Mouse (Mus musculus): Measurements from ENCODE around the gene Smndc1. TPM values are rescaled to one million over a fixed set of nuclear protein-coding genes. Genes with fewer than 3 reads are reported as not detected.
"Not testable (repeated sequence)": the region's sequence is repeated elsewhere in the genome, so short reads cannot be mapped to it uniquely, and the experiment has no call there.

The Smndc1 gene
- polyA plus RNA-seq, 1 experiment, result 4.1 TPM

GRCm38 (mm10) chr19:53412149-53412848, 21.9 kb upstream of the Smndc1 start:
- no peak for DNase-seq (ENCODE audit: low read depth)

DNA sequence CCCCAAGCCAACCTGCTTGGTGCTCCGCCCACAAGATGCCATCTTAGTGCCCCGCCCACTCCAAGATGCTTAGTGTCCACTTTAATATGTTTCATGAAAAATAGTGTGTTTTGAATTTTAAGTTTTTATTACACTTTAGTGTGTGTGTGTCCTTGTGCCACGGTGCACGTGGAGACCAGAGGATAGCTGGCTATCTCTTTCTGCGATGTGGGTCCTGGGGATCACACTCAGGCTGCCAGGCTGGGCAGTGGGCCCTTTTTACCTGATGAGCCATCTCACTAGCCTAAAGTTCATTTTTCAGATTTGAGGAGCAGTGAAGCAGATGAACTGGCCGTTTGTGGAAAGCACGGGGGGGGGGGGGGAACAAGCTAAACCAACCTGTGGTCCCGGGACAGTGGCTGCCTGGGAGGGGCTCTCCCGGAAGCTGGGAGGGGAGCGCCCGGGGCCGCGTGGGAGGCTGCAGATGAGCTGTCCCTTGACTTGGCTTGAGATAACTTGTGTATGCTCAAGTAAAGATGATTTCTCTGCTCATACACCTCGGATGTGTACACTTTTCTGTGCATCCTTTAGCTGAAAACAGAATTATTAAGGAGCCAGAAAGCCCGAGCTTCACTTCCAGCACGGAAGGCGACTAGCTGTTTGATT, 19.4 kb upstream of the Smndc1 start:
- no peak for DNase-seq (ENCODE audit: low read depth)

- no peak for DNase-seq (ENCODE audit: low read depth)
Measured at GRCm38 (mm10) chr19:53408398-53408797, 18.0 kb upstream of the Smndc1 start.

- DNase-seq (ENCODE audit: low read depth), result no peak
Measured at GRCm38 (mm10) chr19:53407350-53407749, 17.0 kb upstream of the Smndc1 start.

DNA sequence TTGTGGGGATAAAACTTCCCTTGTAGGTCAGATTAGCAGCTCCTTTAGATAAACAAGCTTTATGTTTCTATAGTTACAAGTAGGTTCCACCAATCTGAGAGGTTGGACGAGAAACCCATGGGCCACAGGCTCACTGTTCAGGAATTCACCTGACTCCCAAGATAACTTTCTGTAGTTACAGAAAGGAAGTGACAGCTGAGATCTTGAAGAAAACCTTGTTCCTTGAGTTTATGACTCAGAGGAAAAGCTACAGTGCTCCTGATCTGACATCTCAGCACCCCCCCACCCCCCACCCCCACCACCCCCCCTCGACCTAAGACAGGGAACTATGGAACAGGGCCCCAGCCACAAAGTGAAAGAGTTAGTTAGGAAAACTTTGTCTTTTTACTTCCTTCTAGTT, 15.4 kb upstream of the Smndc1 start:
- DNase-seq (ENCODE audit: low read depth), result no peak

- DNase-seq (ENCODE audit: low read depth), result no peak
Measured at GRCm38 (mm10) chr19:53404837-53405356, 14.5 kb upstream of the Smndc1 start.

- no peak for DNase-seq (ENCODE audit: low read depth)
Measured at GRCm38 (mm10) chr19:53404219-53404836, 13.9 kb upstream of the Smndc1 start.

- no peak for DNase-seq (ENCODE audit: low read depth)
Measured at GRCm38 (mm10) chr19:53402741-53403432, 12.5 kb upstream of the Smndc1 start.

DNA sequence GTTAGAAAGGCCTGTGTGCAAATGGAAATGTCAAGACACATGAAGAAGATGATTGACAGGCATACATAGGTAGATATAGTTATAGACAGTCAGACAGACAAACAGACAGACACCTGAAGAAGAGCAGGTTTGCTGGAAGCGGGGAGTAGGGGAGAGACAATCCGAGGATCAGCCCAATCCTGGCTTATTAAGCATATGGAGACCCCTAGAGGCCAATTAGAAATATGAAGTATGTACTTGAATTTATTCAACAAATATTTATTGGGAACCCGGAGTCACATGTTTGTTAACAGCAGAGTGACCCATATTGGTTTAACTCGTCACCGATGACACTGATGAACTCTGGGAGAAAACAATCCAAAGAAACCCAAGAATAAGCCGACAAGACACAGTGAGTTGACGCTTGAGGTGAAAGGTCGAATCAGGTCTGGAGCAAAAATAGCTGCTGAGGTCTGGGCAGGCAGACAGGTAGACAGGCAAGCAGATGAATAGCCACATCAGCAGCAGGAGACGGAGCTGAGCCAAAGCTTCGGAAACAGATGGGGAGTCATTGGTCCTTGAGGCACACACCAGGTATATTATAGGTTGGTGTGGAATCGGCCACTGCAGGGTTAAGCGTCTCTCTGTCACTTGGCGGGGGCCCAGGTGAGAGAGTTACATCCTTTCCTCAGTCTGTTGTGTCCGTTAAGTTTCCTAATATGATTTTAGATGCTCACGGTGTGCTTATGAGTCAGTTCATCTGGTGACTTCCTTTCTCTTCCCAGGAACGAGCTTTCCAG, 10.1 kb upstream of the Smndc1 start:
- no peak for DNase-seq (ENCODE audit: low read depth)

GRCm38 (mm10) chr19:53399213-53399612, 8.8 kb upstream of the Smndc1 start:
- DNase-seq (ENCODE audit: low read depth), result no peak

DNA sequence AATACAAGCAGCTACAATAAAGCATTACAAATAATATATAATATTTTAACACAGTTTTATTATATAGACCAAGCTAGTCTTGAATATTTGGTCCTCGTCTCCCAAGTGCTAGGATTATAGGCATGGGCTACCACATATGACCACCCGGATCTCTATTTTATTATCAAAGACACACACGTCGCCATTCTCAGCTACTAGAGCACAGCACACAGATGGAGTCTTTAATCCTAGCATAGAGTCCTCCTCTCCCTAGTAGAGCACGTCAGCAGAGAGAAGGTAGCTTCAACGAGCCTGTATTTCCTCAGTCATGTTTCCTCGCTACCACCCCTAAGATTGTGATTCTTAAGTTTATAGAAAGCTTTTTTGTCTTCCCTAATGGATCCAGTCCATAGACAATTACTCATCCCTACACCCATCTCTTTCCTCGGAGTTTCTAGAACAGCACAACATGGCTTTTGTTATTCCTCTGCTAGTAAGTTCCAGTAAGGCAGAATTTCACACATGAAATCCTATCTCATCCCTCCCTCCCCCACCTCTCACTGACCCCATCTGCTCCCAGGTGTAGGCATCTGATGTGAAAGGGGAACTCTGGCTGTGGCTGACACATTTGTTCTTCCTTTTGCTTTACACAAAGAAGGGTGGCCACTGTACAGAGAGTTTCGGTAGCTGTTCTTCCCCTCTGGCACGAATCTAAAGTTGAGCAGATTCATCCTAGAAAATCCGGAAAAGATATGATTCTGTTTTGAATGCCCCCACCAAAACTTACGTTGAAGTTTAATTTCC, 7.3 kb upstream of the Smndc1 start:
- no peak for DNase-seq (ENCODE audit: low read depth)

DNA sequence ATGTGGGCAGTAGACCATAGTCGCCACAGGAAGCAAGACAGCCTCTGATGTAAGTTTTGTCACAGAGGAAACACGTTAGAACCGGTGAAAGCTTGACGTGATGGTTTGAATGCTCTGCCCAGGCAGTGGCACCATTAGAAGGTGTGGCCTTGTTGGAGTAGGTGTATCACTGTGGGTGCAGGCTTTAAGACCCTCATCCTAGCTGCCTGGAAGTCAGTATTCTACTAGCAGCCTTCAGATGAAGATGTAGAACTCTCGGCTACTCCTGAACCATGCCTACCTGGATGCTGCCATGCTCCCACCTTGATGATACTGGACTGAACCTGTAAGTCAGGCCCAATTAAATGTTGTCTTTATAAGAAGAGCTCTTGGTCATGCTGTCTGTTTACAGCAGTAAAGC, 5.4 kb upstream of the Smndc1 start:
- DNase-seq (ENCODE audit: low read depth), result not testable (repeated sequence)

- DNase-seq (ENCODE audit: low read depth), result not testable (repeated sequence)
Measured at GRCm38 (mm10) chr19:53394956-53395355, 4.6 kb upstream of the Smndc1 start.

DNA sequence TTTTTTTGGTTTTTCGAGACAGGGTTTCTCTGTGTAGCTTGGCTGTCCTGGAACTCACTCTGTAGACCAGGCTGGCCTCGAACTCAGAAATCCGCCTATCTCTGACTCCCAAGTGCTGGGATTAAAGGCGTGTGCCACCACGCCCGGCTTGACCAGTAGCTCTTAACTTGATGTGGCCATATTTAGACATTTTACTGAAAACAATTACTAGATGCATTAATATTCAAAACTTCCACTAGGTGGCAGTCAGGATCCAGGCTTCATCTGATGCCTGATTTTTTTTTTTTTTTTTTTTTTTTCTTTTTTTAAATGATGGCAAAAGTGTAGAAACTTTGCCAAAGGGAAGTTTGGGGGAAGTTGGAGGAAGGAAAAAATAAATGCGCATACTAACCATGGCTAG, 4.2 kb upstream of the Smndc1 start:
- DNase-seq (ENCODE audit: low read depth), result no peak

DNA sequence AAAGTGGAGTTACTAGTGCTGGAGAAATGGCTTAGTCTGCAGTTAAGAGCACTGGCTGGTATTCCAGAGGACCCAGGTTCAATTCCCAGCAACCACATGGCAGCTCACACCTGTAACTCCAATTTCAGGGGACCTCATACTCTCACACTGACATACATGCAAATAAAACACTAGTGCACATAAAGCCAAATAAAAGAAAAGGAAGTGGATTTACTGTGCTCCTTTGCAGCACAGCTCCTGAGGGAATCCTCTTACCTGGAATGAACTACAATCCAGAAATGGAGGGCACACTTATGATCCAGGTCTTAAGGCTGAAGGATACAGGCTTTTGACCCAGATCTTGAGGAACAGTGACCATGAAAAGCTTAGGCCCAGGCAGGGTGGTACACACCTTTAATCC, 3.3 kb upstream of the Smndc1 start:
- no peak for DNase-seq (ENCODE audit: low read depth)

- no peak for DNase-seq (ENCODE audit: low read depth)
Measured at GRCm38 (mm10) chr19:53392781-53393343, 2.5 kb upstream of the Smndc1 start.

DNA sequence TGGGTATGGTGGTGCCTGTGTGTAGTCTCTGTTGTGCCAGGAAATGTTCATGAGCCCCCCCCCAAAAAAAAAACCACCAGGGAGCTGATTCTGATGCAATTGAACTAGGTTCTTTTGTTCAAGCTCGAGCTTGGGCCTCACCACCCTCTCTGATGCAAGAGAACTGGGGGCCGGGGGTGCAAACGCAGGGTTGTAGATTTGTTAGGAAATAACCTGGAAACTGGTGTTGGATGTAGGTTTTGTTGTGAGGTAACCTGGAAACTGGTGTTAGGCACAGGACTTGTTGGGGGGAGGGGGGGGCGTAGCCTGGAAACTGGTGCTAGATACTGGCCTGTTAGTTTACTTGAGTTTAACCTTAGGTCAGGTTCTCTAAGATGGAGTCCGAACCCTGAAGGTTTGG, 1.4 kb upstream of the Smndc1 start:
- no peak for DNase-seq (ENCODE audit: low read depth)

GRCm38 (mm10) chr19:53391386-53391785, 1.0 kb upstream of the Smndc1 start:
- no peak for DNase-seq (ENCODE audit: low read depth)

DNA sequence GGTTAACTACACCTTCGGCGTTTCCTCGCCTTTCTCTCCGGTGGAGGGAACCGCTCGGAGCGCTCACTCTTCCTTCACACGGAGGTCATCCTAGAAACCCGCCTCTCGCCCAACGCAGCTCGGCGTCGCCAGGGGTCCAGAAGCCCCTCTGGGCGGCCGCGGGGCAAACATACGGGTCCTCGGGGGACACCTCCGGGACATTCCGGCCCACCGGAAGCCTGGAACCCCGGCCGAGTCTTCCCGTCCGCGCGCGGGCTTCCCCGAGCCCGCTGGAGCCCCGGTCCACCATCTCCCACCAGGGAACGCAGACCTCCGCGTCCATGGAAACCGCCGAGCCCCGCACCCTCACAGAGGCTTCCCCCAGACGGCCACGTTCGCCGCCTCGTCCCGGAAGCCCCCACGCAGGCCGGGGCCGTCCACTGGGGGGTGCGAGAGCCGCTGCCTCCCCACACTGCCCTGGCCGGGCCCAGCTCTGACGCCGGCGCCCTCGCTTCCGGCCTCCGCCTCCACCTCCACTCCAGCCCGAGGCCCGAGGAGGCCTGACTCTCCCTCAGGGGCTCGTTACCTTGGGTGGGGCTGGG, 437 bp downstream of the Smndc1 start:
- no peak for DNase-seq (ENCODE audit: low read depth)

- DNase-seq (ENCODE audit: low read depth), result no peak
Measured at GRCm38 (mm10) chr19:53389417-53389816, 961 bp downstream of the Smndc1 start.
